12 mouse cellular contexts compared by ENCODE assay signal in the genomic region with DNA sequence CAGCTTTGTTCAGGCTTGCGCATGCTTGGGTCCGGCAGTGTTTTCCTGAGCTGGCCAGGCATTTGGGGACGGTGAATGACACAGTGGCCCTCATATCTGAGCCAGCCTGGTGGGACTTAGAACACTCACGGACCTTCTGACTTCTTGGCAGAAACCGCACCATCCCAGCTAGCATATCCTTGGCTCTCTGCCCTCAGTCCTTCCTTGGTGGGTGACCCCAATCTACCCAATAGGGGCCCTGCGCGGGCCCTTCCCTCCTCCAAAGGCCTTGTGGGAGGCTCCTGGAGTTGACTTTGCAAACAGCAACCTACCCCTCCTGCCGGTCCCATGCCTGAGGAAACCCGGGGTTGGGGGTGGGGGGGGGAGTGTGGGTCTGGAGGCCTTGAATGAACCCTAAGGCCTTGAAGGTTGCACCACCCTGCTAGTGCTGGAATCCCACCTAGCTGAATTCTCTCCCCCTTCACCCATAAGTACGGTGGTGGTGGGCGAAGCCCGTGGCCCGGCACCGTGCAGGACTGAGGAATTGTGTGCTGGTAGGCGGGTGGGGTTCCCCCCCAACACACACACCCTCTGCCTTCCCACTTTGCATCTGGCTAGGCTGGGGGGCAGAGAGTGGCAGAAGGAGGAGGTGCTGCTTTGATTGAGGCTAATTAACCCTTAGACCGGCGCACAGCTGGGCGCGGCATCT. TPM values are rescaled to one million over a fixed set of nuclear protein-coding genes. Genes with fewer than 3 reads are reported as not detected.
A peak's percentile ranks its signal among the peaks of the same experiment; 100 is the strongest.
DNase-seq lines count a peak whose midpoint lies in the region; ATAC-seq lines count a peak whose summit lies in the region.
"Had no signal": no experiment of that assay in that cellular context is flagged by ENCODE, and none has a peak within 500 bp of the region (broad histone marks: within the 10 kb centered on the region; RNA-seq: fewer than 3 reads in every experiment).

No protein-coding gene starts in this region.

- H3K9ac ChIP-seq in heart, embryonic 12.5 days: no peak overlapping the region
- no peak overlapping the region for H3K9ac ChIP-seq in forebrain, embryonic 12.5 days
- no peak overlapping the region for H3K9ac ChIP-seq in neural tube, embryonic 15.5 days (replicated peaks)

- H3K4me3 ChIP-seq in heart, embryonic 12.5 days: no peak overlapping the region
- no peak overlapping the region for H3K4me3 ChIP-seq in forebrain, embryonic 12.5 days (replicated peaks)
- peak overlapping the region; percentile 8 for H3K4me3 ChIP-seq in limb, embryonic 10.5 days
- H3K4me3 ChIP-seq in neural tube, embryonic 15.5 days (replicated peaks): no peak overlapping the region

- no peak overlapping the region for H3K4me2 ChIP-seq in heart, embryonic 12.5 days
- H3K4me2 ChIP-seq in forebrain, embryonic 12.5 days: peak overlapping the region; percentile 24; the same call in 1 of the 2 replicates
- peak overlapping the region; percentile 35 for H3K4me2 ChIP-seq in neural tube, embryonic 15.5 days

- peaks cover 30% of the 10 kb centered on the region; the same call in 1 of the 2 replicates for H3K27me3 ChIP-seq in heart, embryonic 12.5 days (replicated peaks)
- peaks cover 20% of the 10 kb centered on the region for H3K27me3 ChIP-seq in forebrain, embryonic 12.5 days
- H3K27me3 ChIP-seq in limb, embryonic 10.5 days (ENCODE audit: low read depth, poor library complexity, severe bottlenecking): peaks cover 44% of the 10 kb centered on the region
- no peaks in the 10 kb centered on the region for H3K27me3 ChIP-seq in neural tube, embryonic 15.5 days (replicated peaks)

- DNase-seq in heart, postnatal 4 days: no peak
- DNase-seq in limb, embryonic 10.5 days (ENCODE audit: low spot score): peak; percentile 44
- DNase-seq in urinary bladder, adult 18-20 months (ENCODE audit: low spot score in 2 of 2): no peak
- no peak for DNase-seq in MN1 (ENCODE audit: low spot score)
- no peak for DNase-seq in ovary, adult 18-20 months (ENCODE audit: low spot score)

- no peaks in the 10 kb centered on the region for H3K36me3 ChIP-seq in heart, embryonic 12.5 days
- no peaks in the 10 kb centered on the region for H3K36me3 ChIP-seq in forebrain, embryonic 12.5 days (replicated peaks)
- no peaks in the 10 kb centered on the region for H3K36me3 ChIP-seq in limb, embryonic 10.5 days
- no peaks in the 10 kb centered on the region for H3K36me3 ChIP-seq in neural tube, embryonic 15.5 days

- no peaks in the 10 kb centered on the region for H3K9me3 ChIP-seq in heart, embryonic 12.5 days (replicated peaks)
- no peaks in the 10 kb centered on the region for H3K9me3 ChIP-seq in forebrain, embryonic 12.5 days
- H3K9me3 ChIP-seq in limb, embryonic 10.5 days (replicated peaks): no peaks in the 10 kb centered on the region
- no peaks in the 10 kb centered on the region for H3K9me3 ChIP-seq in neural tube, embryonic 15.5 days (replicated peaks)

- 31% methylated on average over 19 of the region's 19 CpGs for WGBS in heart, embryonic 12.5 days
- WGBS in forebrain, embryonic 12.5 days: 24% methylated on average over 19 of the region's 19 CpGs
- 16% methylated on average over 19 of the region's 19 CpGs for WGBS in limb, embryonic 10.5 days
- WGBS in neural tube, embryonic 15.5 days: 22% methylated on average over 19 of the region's 19 CpGs

- peaks cover 12% of the 10 kb centered on the region; the same call in 1 of the 2 replicates for H3K4me1 ChIP-seq in heart, embryonic 12.5 days (replicated peaks)
- peaks cover 17% of the 10 kb centered on the region for H3K4me1 ChIP-seq in forebrain, embryonic 12.5 days
- H3K4me1 ChIP-seq in limb, embryonic 10.5 days: peaks cover 72% of the 10 kb centered on the region
- H3K4me1 ChIP-seq in neural tube, embryonic 15.5 days: peaks cover 9% of the 10 kb centered on the region

- H3K27ac ChIP-seq in heart, embryonic 12.5 days (ENCODE audit: poor library complexity, severe bottlenecking): no peak overlapping the region
- H3K27ac ChIP-seq in forebrain, embryonic 12.5 days: 0 out of 2 replicates have a peak overlapping the region, but pooled peaks have one; percentile 19
- H3K27ac ChIP-seq in limb, embryonic 10.5 days: peak overlapping the region; percentile 79
- no peak overlapping the region for H3K27ac ChIP-seq in neural tube, embryonic 15.5 days (replicated peaks)
- H3K27ac ChIP-seq: macrophage had no signal

- peak; percentile 13 for ATAC-seq in heart, embryonic 12.5 days (ENCODE audit: insufficient number of reproducible peaks, low FRiP score)
- ATAC-seq in forebrain, embryonic 12.5 days (ENCODE audit: low FRiP score): peak; percentile 80; the same call in 1 of the 2 replicates
- ATAC-seq in neural tube, embryonic 15.5 days (ENCODE audit: low FRiP score): no peak
- ATAC-seq: CD4-positive, CD25-positive, alpha-beta regulatory T cell, adult 4 months had no signal

RNA-seq across cellular contexts. Expression of a gene that starts 9.6 kb away (rescaled TPM):
- 2.7 and 2.8 TPM in 2 replicates for polyA plus RNA-seq in heart, embryonic 12.5 days (2016; fragmentation: Nextera tagmentation; extraction: Ambion mirVana)
- total RNA-seq in heart, postnatal 4 days (2021): under 1 TPM; 0.17 to 0.25 TPM
- 0.47 and 0.79 TPM in 2 replicates for polyA plus RNA-seq in forebrain, embryonic 12.5 days (2016; fragmentation: Nextera tagmentation; extraction: Ambion mirVana)
- 2.2 and 2.4 TPM in 2 replicates for polyA plus RNA-seq in limb, embryonic 10.5 days (2016; fragmentation: Nextera tagmentation; extraction: Ambion mirVana)
- polyA plus RNA-seq in neural tube, embryonic 15.5 days (2015; fragmentation: Nextera tagmentation; extraction: Ambion mirVana): 0.27 and 1.1 TPM in 2 replicates
- total RNA-seq: layer of hippocampus, postnatal 25 days had no signal
- polyA plus RNA-seq: macrophage had no signal

RNA-seq across cellular contexts. Expression of a gene that starts 21.2 kb away (rescaled TPM):
- polyA plus RNA-seq in heart, embryonic 12.5 days (2016; fragmentation: Nextera tagmentation; extraction: Ambion mirVana): 7.7 and 8.1 TPM in 2 replicates
- total RNA-seq in heart, postnatal 4 days (2021): 10 to 100 TPM in 1 of 2 experiments, 1 to 10 TPM in 1; 8.8 to 10.4 TPM
- polyA plus RNA-seq in forebrain, embryonic 12.5 days (2016; fragmentation: Nextera tagmentation; extraction: Ambion mirVana): 6.0 and 6.3 TPM in 2 replicates
- 6.9 and 7.1 TPM in 2 replicates for polyA plus RNA-seq in limb, embryonic 10.5 days (2016; fragmentation: Nextera tagmentation; extraction: Ambion mirVana)
- polyA plus RNA-seq in neural tube, embryonic 15.5 days (2015; fragmentation: Nextera tagmentation; extraction: Ambion mirVana): 9.4 and 14.4 TPM in 2 replicates

RNA-seq across cellular contexts. Expression of a gene that starts 46.3 kb away (rescaled TPM):
- not detected in 2 replicates for polyA plus RNA-seq in heart, embryonic 12.5 days (2016; fragmentation: Nextera tagmentation; extraction: Ambion mirVana)
- total RNA-seq in heart, postnatal 4 days (2021): not detected
- not detected in 2 replicates for polyA plus RNA-seq in forebrain, embryonic 12.5 days (2016; fragmentation: Nextera tagmentation; extraction: Ambion mirVana)
- 0.08 and 0.11 TPM in 2 replicates for polyA plus RNA-seq in limb, embryonic 10.5 days (2016; fragmentation: Nextera tagmentation; extraction: Ambion mirVana)
- polyA plus RNA-seq in neural tube, embryonic 15.5 days (2015; fragmentation: Nextera tagmentation; extraction: Ambion mirVana): not detected in 2 replicates
- total RNA-seq: heart, adult 8-10 months had no signal
- polyA plus RNA-seq: CD4-positive, CD25-positive, alpha-beta regulatory T cell, adult 4 months; macrophage had no signal

Comparison
In these comparisons a context has a peak if more than half of its experiments do, and no peak if none do; other contexts are left out.
1. H3K27ac ChIP-seq: peak in forebrain, embryonic 12.5 days (single experiment) and limb, embryonic 10.5 days (single experiment); none in heart, embryonic 12.5 days (single experiment) and neural tube, embryonic 15.5 days (single experiment).